ENCODE assay signal across 26 mouse cellular contexts in genomic region chr12:30261187-30261586, GRCm38 (mm10).
DNase-seq lines count a peak whose midpoint lies in the region; ATAC-seq and TF ChIP-seq lines count a peak whose summit lies in the region.
"Had no signal": no experiment of that assay in that cellular context is flagged by ENCODE, and none has a peak within 500 bp of the region (broad histone marks: within the 10 kb centered on the region; RNA-seq: fewer than 3 reads in every experiment).

No protein-coding gene starts in this region.

- peak; percentile 2 for DNase-seq in embryo, embryonic 10.5 days (ENCODE audit: low spot score)
- no peak for DNase-seq in embryo, embryonic 11 days
- DNase-seq in midbrain, postnatal 0 days (ENCODE audit: low spot score), result no peak
- DNase-seq in midbrain, embryonic 10.5 days (ENCODE audit: low spot score), result no peak
- no peak for DNase-seq in layer of hippocampus, adult 18-20 months (ENCODE audit: low spot score in 2 of 2)
- DNase-seq in heart, embryonic 10.5 days (ENCODE audit: low spot score), result no peak
- DNase-seq: adrenal gland, adult 8-10 months; adrenal gland, postnatal 25 days; cerebellum, adult 11-12 months; cerebellum, adult 8-10 months; cerebellum, postnatal 36 days; gastrocnemius, adult 2 months; gastrocnemius, postnatal 14 days; heart, postnatal 10 days; heart, postnatal 36 days had no signal

- no peak for ATAC-seq in midbrain, postnatal 0 days (ENCODE audit: low FRiP score)
- ATAC-seq in intestine, embryonic 15.5 days, result peak; percentile 53; the same call in 1 of the 2 replicates
- ATAC-seq: activated CD4-positive, CD25-positive, alpha-beta regulatory T cell, adult 4 months; forebrain, embryonic 13.5 days; forebrain, embryonic 16.5 days; hindbrain, embryonic 16.5 days had no signal

- no peak overlapping the region for H3K27ac ChIP-seq in midbrain, postnatal 0 days (ENCODE audit: low read depth, low read length)
- H3K27ac ChIP-seq in midbrain, embryonic 10.5 days (replicated peaks), result no peak overlapping the region
- no peak overlapping the region for H3K27ac ChIP-seq in intestine, embryonic 15.5 days
- H3K27ac ChIP-seq in heart, embryonic 10.5 days, result no peak overlapping the region
- H3K27ac ChIP-seq: embryonic facial prominence, embryonic 12.5 days; embryonic facial prominence, embryonic 15.5 days; forebrain, embryonic 13.5 days; gastrocnemius, adult 2 months; heart, embryonic 15.5 days; hindbrain, embryonic 10.5 days; hindbrain, embryonic 13.5 days had no signal

- H3K4me1 ChIP-seq in midbrain, postnatal 0 days (ENCODE audit: insufficient read depth, low read length), result no peaks in the 10 kb centered on the region
- H3K4me1 ChIP-seq in midbrain, embryonic 10.5 days, result peaks cover 4% of the 10 kb centered on the region; the same call in 1 of the 2 replicates
- no peaks in the 10 kb centered on the region for H3K4me1 ChIP-seq in intestine, embryonic 15.5 days (replicated peaks)
- H3K4me1 ChIP-seq in heart, embryonic 10.5 days, result no peaks in the 10 kb centered on the region
- H3K4me1 ChIP-seq: embryonic facial prominence, embryonic 12.5 days; embryonic facial prominence, embryonic 15.5 days; forebrain, embryonic 13.5 days; heart, embryonic 12.5 days; heart, embryonic 15.5 days had no signal

- no peaks in the 10 kb centered on the region for H3K9me3 ChIP-seq in midbrain, postnatal 0 days (ENCODE audit: low read length)
- H3K9me3 ChIP-seq in midbrain, embryonic 10.5 days (replicated peaks), result no peaks in the 10 kb centered on the region
- no peaks in the 10 kb centered on the region for H3K9me3 ChIP-seq in intestine, embryonic 15.5 days
- H3K9me3 ChIP-seq in heart, embryonic 10.5 days, result no peaks in the 10 kb centered on the region
- H3K9me3 ChIP-seq: embryonic facial prominence, embryonic 12.5 days; embryonic facial prominence, embryonic 15.5 days; forebrain, embryonic 13.5 days; heart, embryonic 12.5 days; heart, embryonic 15.5 days; hindbrain, embryonic 10.5 days; hindbrain, embryonic 13.5 days had no signal

- no peaks in the 10 kb centered on the region for H3K27me3 ChIP-seq in midbrain, postnatal 0 days (ENCODE audit: insufficient read depth, low read length)
- no peaks in the 10 kb centered on the region for H3K27me3 ChIP-seq in midbrain, embryonic 10.5 days (ENCODE audit: low read depth, poor library complexity, severe bottlenecking)
- no peaks in the 10 kb centered on the region for H3K27me3 ChIP-seq in intestine, embryonic 15.5 days (replicated peaks)
- H3K27me3 ChIP-seq in heart, embryonic 10.5 days (ENCODE audit: insufficient read depth, poor library complexity, severe bottlenecking), result no peaks in the 10 kb centered on the region
- H3K27me3 ChIP-seq: embryonic facial prominence, embryonic 12.5 days; embryonic facial prominence, embryonic 15.5 days; forebrain, embryonic 13.5 days; heart, embryonic 12.5 days; heart, embryonic 15.5 days; hindbrain, embryonic 13.5 days had no signal

- H3K4me2 ChIP-seq in midbrain, postnatal 0 days (ENCODE audit: low read depth, low read length, poor library complexity, severe bottlenecking), result no peak overlapping the region
- H3K4me2 ChIP-seq in intestine, embryonic 15.5 days (replicated peaks), result no peak overlapping the region
- H3K4me2 ChIP-seq: embryonic facial prominence, embryonic 12.5 days; embryonic facial prominence, embryonic 15.5 days; forebrain, embryonic 13.5 days; heart, embryonic 12.5 days; heart, embryonic 15.5 days; hindbrain, embryonic 13.5 days had no signal

- 53% methylated on average over 2 of the region's 2 CpGs for WGBS in midbrain, postnatal 0 days
- 81% methylated on average over 2 of the region's 2 CpGs for WGBS in midbrain, embryonic 10.5 days
- WGBS in intestine, embryonic 15.5 days, result 13% methylated on average over 2 of the region's 2 CpGs
- 52% methylated on average over 2 of the region's 2 CpGs for WGBS in heart, embryonic 10.5 days

- no peak for TF ChIP-seq CTCF in midbrain, postnatal 0 days (IDR thresholded peaks at IDR 0.05)

- no peak overlapping the region for H3K4me3 ChIP-seq in midbrain, postnatal 0 days (ENCODE audit: low read depth, low read length)
- H3K4me3 ChIP-seq in midbrain, embryonic 10.5 days, result no peak overlapping the region
- no peak overlapping the region for H3K4me3 ChIP-seq in intestine, embryonic 15.5 days (replicated peaks)
- H3K4me3 ChIP-seq in heart, embryonic 10.5 days, result no peak overlapping the region
- H3K4me3 ChIP-seq: embryonic facial prominence, embryonic 12.5 days; embryonic facial prominence, embryonic 15.5 days; forebrain, embryonic 13.5 days; gastrocnemius, adult 2 months; heart, embryonic 12.5 days; heart, embryonic 15.5 days; hindbrain, embryonic 10.5 days; hindbrain, embryonic 13.5 days had no signal

- no peaks in the 10 kb centered on the region for H3K36me3 ChIP-seq in midbrain, postnatal 0 days (ENCODE audit: insufficient read depth, low read length)
- no peaks in the 10 kb centered on the region for H3K36me3 ChIP-seq in midbrain, embryonic 10.5 days
- no peaks in the 10 kb centered on the region for H3K36me3 ChIP-seq in intestine, embryonic 15.5 days
- H3K36me3 ChIP-seq in heart, embryonic 10.5 days, result no peaks in the 10 kb centered on the region
- H3K36me3 ChIP-seq: embryonic facial prominence, embryonic 12.5 days; embryonic facial prominence, embryonic 15.5 days; heart, embryonic 12.5 days; heart, embryonic 15.5 days; hindbrain, embryonic 10.5 days; hindbrain, embryonic 13.5 days had no signal

- H3K9ac ChIP-seq in midbrain, postnatal 0 days (replicated peaks; ENCODE audit: low read length, poor library complexity, severe bottlenecking), result 0 out of 2 replicates have a peak overlapping the region, but pooled peaks have one; percentile 4
- no peak overlapping the region for H3K9ac ChIP-seq in intestine, embryonic 15.5 days
- H3K9ac ChIP-seq: embryonic facial prominence, embryonic 12.5 days; embryonic facial prominence, embryonic 15.5 days; forebrain, embryonic 13.5 days; heart, embryonic 12.5 days; heart, embryonic 15.5 days; hindbrain, embryonic 13.5 days had no signal
